Mouse (Mus musculus): ENCODE measurements at regions not wholly inside any gene's neighbourhood (a gene's known extent, or its start where the extent isn't known, plus 50 kb on each side); places are given as distances from the start of the nearest gene placed in this dataset.
A peak's percentile ranks its signal among the peaks of the same experiment; 100 is the strongest.

DNA sequence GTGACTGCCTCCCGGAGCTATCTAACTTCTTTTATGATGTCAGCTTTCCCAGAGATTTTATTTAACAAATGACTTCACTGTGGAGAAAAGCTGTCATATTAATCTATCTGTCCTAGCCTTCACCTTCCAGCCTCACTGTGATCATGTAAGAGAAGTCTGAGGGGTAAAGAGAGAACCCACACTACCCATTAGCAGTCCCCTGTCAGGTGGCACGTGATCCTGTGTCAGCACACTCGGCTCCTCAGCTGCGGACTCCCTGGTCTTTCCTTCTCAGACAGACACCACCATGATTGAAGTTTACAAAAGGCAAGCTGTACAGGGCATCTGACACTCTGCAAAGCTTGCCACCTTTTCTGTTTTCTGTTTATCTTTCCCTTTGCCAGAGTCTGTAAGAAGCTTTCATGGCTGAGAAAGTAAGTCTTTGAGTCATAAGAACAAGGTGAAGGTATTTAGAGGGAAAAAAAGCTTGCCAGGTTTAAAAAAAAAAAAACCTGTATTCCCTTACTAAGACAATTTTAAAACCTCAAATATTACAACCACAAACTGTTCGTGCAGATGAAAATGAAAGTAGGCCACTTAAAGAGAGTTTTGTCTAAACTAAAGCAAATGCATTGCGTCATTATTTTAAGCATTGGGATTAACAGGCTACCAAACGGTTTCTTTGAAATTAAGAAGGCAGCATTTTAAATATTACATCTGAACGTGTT, 64.2 kb upstream of the Prep start:
- no peak for TF ChIP-seq TBP (IDR thresholded peaks at IDR 0.05; ENCODE audit: low read depth, low read length)
- TF ChIP-seq USF2 (IDR thresholded peaks at IDR 0.05; ENCODE audit: borderline replicate concordance in 1 of 2, insufficient read depth in 1 of 2, low read depth in 1 of 2, low read length in 2 of 2), result peak in 1 of 2 experiments; percentile 45; a peak in 1 of 4 replicates
- TF ChIP-seq CTCF (IDR thresholded peaks at IDR 0.05 in 2 of 3, conservative IDR thresholded peaks at IDR 0.05 in 1 of 3; ENCODE audit: control insufficient read depth in 1 of 3, insufficient read depth in 1 of 3, low read depth in 2 of 3, low read length in 3 of 3, poor library complexity in 1 of 3, severe bottlenecking in 1 of 3), result no peak
- no peak for TF ChIP-seq TCF12 (IDR thresholded peaks at IDR 0.05; ENCODE audit: low read depth, low read length)
- TF ChIP-seq ZC3H11A (IDR thresholded peaks at IDR 0.05; ENCODE audit: low read depth, low read length), result no peak

All from MEL (cell line).